Mouse (Mus musculus): ENCODE measurements around the gene Srrm1. TPM values are rescaled to one million over a fixed set of nuclear protein-coding genes. Genes with fewer than 3 reads are reported as not detected.

The Srrm1 gene
- polyA plus RNA-seq, 1 experiment: 410 TPM

GRCm38 (mm10) chr4:135306533-135306932, 46.6 kb downstream of the Srrm1 start:
- Histone ChIP-seq H3K27ac (ENCODE audit: insufficient read depth, low read length) (peak overlapping the region; percentile 86), H3K4me1 (ENCODE audit: control insufficient read depth, insufficient read depth, low read length) (peaks cover 5% of the 10 kb centered on the region), H3K9me3 (replicated peaks; ENCODE audit: control insufficient read depth, insufficient read depth, low read length, poor library complexity, severe bottlenecking) (no peaks in the 10 kb centered on the region), H3K36me3 (ENCODE audit: control insufficient read depth, insufficient read depth, low read length, poor library complexity, severe bottlenecking) (no peaks in the 10 kb centered on the region), H3K4me3 (ENCODE audit: low read depth, low read length) (peak overlapping the region; percentile 40; the same call in 1 of the 2 replicates), H3K9ac (ENCODE audit: low read depth, poor library complexity, severe bottlenecking) (peak overlapping the region; percentile 53), H3K27me3 (ENCODE audit: control insufficient read depth, insufficient read depth, low read length, poor library complexity, severe bottlenecking) (no peaks in the 10 kb centered on the region)
- TF ChIP-seq CTCF (IDR thresholded peaks at IDR 0.05; ENCODE audit: low read depth, low read length) (no peak), EP300 (IDR thresholded peaks at IDR 0.05; ENCODE audit: insufficient read depth, low read depth, low read length) (no peak)

GRCm38 (mm10) chr4:135302261-135302660, 50.9 kb downstream of the Srrm1 start:
- H3K27ac ChIP-seq (ENCODE audit: insufficient read depth, low read length): no peak overlapping the region
- H3K36me3 ChIP-seq (ENCODE audit: control insufficient read depth, insufficient read depth, low read length, poor library complexity, severe bottlenecking): no peaks in the 10 kb centered on the region
- H3K4me3 ChIP-seq (ENCODE audit: low read depth, low read length): no peak overlapping the region
- no peak overlapping the region for H3K9ac ChIP-seq (ENCODE audit: low read depth, poor library complexity, severe bottlenecking)
- no peaks in the 10 kb centered on the region for H3K27me3 ChIP-seq (ENCODE audit: control insufficient read depth, insufficient read depth, low read length, poor library complexity, severe bottlenecking)
- no peak for TF ChIP-seq EP300 (IDR thresholded peaks at IDR 0.05; ENCODE audit: insufficient read depth, low read depth, low read length)
- TF ChIP-seq CTCF (IDR thresholded peaks at IDR 0.05; ENCODE audit: low read depth, low read length): no peak
- TF ChIP-seq POLR2A (IDR thresholded peaks at IDR 0.05; ENCODE audit: insufficient read depth, low read length): no peak
- peaks cover 5% of the 10 kb centered on the region for H3K4me1 ChIP-seq (ENCODE audit: control insufficient read depth, insufficient read depth, low read length)
- no peaks in the 10 kb centered on the region for H3K9me3 ChIP-seq (replicated peaks; ENCODE audit: control insufficient read depth, insufficient read depth, low read length, poor library complexity, severe bottlenecking)

GRCm38 (mm10) chr4:135301166-135301565, 52.0 kb downstream of the Srrm1 start:
- Histone ChIP-seq H3K36me3 (ENCODE audit: control insufficient read depth, insufficient read depth, low read length, poor library complexity, severe bottlenecking) (no peaks in the 10 kb centered on the region), H3K9me3 (replicated peaks; ENCODE audit: control insufficient read depth, insufficient read depth, low read length, poor library complexity, severe bottlenecking) (no peaks in the 10 kb centered on the region), H3K4me1 (ENCODE audit: control insufficient read depth, insufficient read depth, low read length) (peaks cover 5% of the 10 kb centered on the region), H3K27me3 (ENCODE audit: control insufficient read depth, insufficient read depth, low read length, poor library complexity, severe bottlenecking) (no peaks in the 10 kb centered on the region), H3K27ac (ENCODE audit: insufficient read depth, low read length) (peak overlapping the region; percentile 83), H3K4me3 (ENCODE audit: low read depth, low read length) (no peak overlapping the region), H3K9ac (ENCODE audit: low read depth, poor library complexity, severe bottlenecking) (peak overlapping the region; percentile 10; the same call in 1 of the 2 replicates)
- TF ChIP-seq EP300 (IDR thresholded peaks at IDR 0.05; ENCODE audit: insufficient read depth, low read depth, low read length): no peak
- TF ChIP-seq POLR2A (IDR thresholded peaks at IDR 0.05; ENCODE audit: insufficient read depth, low read length): no peak
- no peak for TF ChIP-seq CTCF (IDR thresholded peaks at IDR 0.05; ENCODE audit: low read depth, low read length)

GRCm38 (mm10) chr4:135300248-135301041, 52.7 kb downstream of the Srrm1 start:
- Histone ChIP-seq H3K9me3 (replicated peaks; ENCODE audit: control insufficient read depth, insufficient read depth, low read length, poor library complexity, severe bottlenecking) (no peaks in the 10 kb centered on the region), H3K36me3 (ENCODE audit: control insufficient read depth, insufficient read depth, low read length, poor library complexity, severe bottlenecking) (no peaks in the 10 kb centered on the region), H3K4me3 (ENCODE audit: low read depth, low read length) (peak overlapping the region; percentile 36), H3K27me3 (ENCODE audit: control insufficient read depth, insufficient read depth, low read length, poor library complexity, severe bottlenecking) (no peaks in the 10 kb centered on the region), H3K27ac (ENCODE audit: insufficient read depth, low read length) (peak overlapping the region; percentile 74), H3K9ac (ENCODE audit: low read depth, poor library complexity, severe bottlenecking) (peak overlapping the region; percentile 48), H3K4me1 (ENCODE audit: control insufficient read depth, insufficient read depth, low read length) (peaks cover 2% of the 10 kb centered on the region)
- peak; percentile 78 for TF ChIP-seq POLR2A (IDR thresholded peaks at IDR 0.05; ENCODE audit: insufficient read depth, low read length)
- TF ChIP-seq CTCF (IDR thresholded peaks at IDR 0.05; ENCODE audit: low read depth, low read length): no peak
- no peak for TF ChIP-seq EP300 (IDR thresholded peaks at IDR 0.05; ENCODE audit: insufficient read depth, low read depth, low read length)

- H3K4me1 ChIP-seq (ENCODE audit: control insufficient read depth, insufficient read depth, low read length): peaks cover 2% of the 10 kb centered on the region
- H3K9me3 ChIP-seq (replicated peaks; ENCODE audit: control insufficient read depth, insufficient read depth, low read length, poor library complexity, severe bottlenecking): no peaks in the 10 kb centered on the region
- TF ChIP-seq POLR2A (IDR thresholded peaks at IDR 0.05; ENCODE audit: insufficient read depth, low read length): no peak
- no peak for TF ChIP-seq CTCF (IDR thresholded peaks at IDR 0.05; ENCODE audit: low read depth, low read length)
- TF ChIP-seq EP300 (IDR thresholded peaks at IDR 0.05; ENCODE audit: insufficient read depth, low read depth, low read length): no peak
- H3K4me3 ChIP-seq (ENCODE audit: low read depth, low read length): no peak overlapping the region; the same call in 1 of the 2 replicates
- no peak overlapping the region for H3K9ac ChIP-seq (ENCODE audit: low read depth, poor library complexity, severe bottlenecking)
- H3K27me3 ChIP-seq (ENCODE audit: control insufficient read depth, insufficient read depth, low read length, poor library complexity, severe bottlenecking): no peaks in the 10 kb centered on the region
- no peak overlapping the region for H3K27ac ChIP-seq (ENCODE audit: insufficient read depth, low read length)
- H3K36me3 ChIP-seq (ENCODE audit: control insufficient read depth, insufficient read depth, low read length, poor library complexity, severe bottlenecking): no peaks in the 10 kb centered on the region
Measured at GRCm38 (mm10) chr4:135298680-135299079, 54.4 kb downstream of the Srrm1 start.

- Histone ChIP-seq H3K27ac (ENCODE audit: insufficient read depth, low read length) (no peak overlapping the region), H3K27me3 (ENCODE audit: control insufficient read depth, insufficient read depth, low read length, poor library complexity, severe bottlenecking) (no peaks in the 10 kb centered on the region), H3K4me3 (ENCODE audit: low read depth, low read length) (peak overlapping the region; percentile 26), H3K4me1 (ENCODE audit: control insufficient read depth, insufficient read depth, low read length) (peaks cover 2% of the 10 kb centered on the region), H3K9me3 (replicated peaks; ENCODE audit: control insufficient read depth, insufficient read depth, low read length, poor library complexity, severe bottlenecking) (no peaks in the 10 kb centered on the region), H3K9ac (ENCODE audit: low read depth, poor library complexity, severe bottlenecking) (no peak overlapping the region), H3K36me3 (ENCODE audit: control insufficient read depth, insufficient read depth, low read length, poor library complexity, severe bottlenecking) (no peaks in the 10 kb centered on the region)
- no peak for TF ChIP-seq CTCF (IDR thresholded peaks at IDR 0.05; ENCODE audit: low read depth, low read length)
- no peak for TF ChIP-seq POLR2A (IDR thresholded peaks at IDR 0.05; ENCODE audit: insufficient read depth, low read length)
- no peak for TF ChIP-seq EP300 (IDR thresholded peaks at IDR 0.05; ENCODE audit: insufficient read depth, low read depth, low read length)
Measured at GRCm38 (mm10) chr4:135297931-135298546, 55.1 kb downstream of the Srrm1 start.
